Mouse (Mus musculus): Measurements from ENCODE around the gene Ninj1. TPM values are rescaled to one million over a fixed set of nuclear protein-coding genes. Genes with fewer than 3 reads are reported as not detected.

The Ninj1 gene
- polyA plus RNA-seq, 1 experiment = 78.6 TPM

DNA sequence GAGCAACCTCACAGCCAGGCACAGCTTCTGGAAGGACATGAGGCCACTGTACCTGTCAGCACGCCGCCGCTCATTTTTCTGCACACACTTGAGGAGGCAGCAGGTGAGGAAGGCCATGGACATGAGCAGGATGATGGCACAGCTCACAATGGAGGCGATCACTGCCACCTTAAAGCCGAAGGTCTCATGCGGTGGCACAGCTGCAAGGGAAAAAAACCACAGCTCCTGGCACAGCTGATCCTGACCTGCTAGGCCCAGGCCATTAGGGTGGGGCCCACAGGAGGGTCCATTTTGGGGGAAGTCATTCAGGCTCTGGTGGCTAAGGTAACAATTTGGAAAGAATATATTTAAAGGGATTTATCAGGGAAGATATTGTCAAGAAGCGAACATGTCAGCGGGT is 51.5 kb downstream of the Ninj1 start:
- no peak overlapping the region for H3ac ChIP-seq (ENCODE audit: control insufficient read depth, insufficient read length, low read depth)
- H3K27me3 ChIP-seq (ENCODE audit: control insufficient read depth, insufficient read depth, insufficient read length) = no peaks in the 10 kb centered on the region
- H3K79me3 ChIP-seq (ENCODE audit: low read depth) = no peaks in the 10 kb centered on the region
- no peak overlapping the region for H3K4me3 ChIP-seq (ENCODE audit: insufficient read depth, poor library complexity, severe bottlenecking)
- no peaks in the 10 kb centered on the region for H3K36me3 ChIP-seq (ENCODE audit: control insufficient read depth, insufficient read depth)
- TF ChIP-seq MAX (IDR thresholded peaks at IDR 0.05) = no peak
- TF ChIP-seq CEBPB (IDR thresholded peaks at IDR 0.05; ENCODE audit: low read depth) = no peak
- TF ChIP-seq MYOD1 (IDR thresholded peaks at IDR 0.05; ENCODE audit: control insufficient read depth, insufficient read length, low read depth) = no peak
- TF ChIP-seq USF1 (IDR thresholded peaks at IDR 0.05; ENCODE audit: low read depth) = no peak
- no peak for TF ChIP-seq MYOG (IDR thresholded peaks at IDR 0.05; ENCODE audit: control insufficient read depth, extremely low read depth, insufficient read length)
- no peak for TF ChIP-seq FOSL1 (IDR thresholded peaks at IDR 0.05; ENCODE audit: insufficient read depth, low read length, poor library complexity, severe bottlenecking)
- TF ChIP-seq CTCF (IDR thresholded peaks at IDR 0.05; ENCODE audit: control insufficient read depth, insufficient read depth, insufficient read length) = no peak
- no peaks in the 10 kb centered on the region for H3K79me2 ChIP-seq (ENCODE audit: control insufficient read depth, insufficient read depth)

DNA sequence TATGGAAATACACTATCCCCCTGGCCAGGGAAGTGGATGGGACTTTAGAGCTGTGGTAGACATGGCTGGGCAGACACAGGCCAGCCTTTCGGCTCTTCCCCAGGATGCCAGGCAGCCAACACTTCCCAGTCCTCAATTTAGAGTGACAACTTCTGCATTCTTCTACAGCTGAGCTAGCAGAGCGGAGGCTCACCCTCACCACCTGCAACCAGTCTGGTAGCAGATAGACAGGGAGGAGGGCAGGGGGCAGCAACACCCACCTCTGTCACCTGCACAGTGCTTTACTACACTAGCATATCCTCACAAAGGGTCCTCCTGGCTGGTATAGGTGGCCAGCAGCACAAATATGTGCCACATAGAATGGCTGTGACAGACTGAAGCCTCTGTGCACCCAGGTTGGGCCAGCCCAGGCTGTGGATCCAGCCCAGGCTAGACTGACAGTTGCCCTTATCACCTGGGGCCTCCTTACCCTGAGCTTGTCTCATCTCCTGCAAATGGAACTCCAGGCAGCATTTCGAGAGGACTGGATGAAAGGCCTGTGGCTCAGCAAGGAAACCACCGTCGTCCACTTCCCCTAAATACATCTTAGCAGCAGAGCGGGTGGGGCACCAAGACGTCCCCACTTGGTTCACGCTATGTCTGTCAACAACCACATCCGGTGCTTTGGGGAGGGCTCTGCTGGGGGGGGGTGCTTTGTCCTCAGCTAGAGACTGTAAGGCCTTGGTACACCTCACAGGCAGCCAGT is 55.2 kb downstream of the Ninj1 start:
- Histone ChIP-seq H3ac (ENCODE audit: control insufficient read depth, insufficient read length, low read depth) (no peak overlapping the region), H3K27me3 (ENCODE audit: control insufficient read depth, insufficient read depth, insufficient read length) (no peaks in the 10 kb centered on the region), H3K79me2 (ENCODE audit: control insufficient read depth, insufficient read depth) (no peaks in the 10 kb centered on the region), H3K4me3 (ENCODE audit: insufficient read depth, poor library complexity, severe bottlenecking) (no peak overlapping the region), H3K79me3 (ENCODE audit: low read depth) (no peaks in the 10 kb centered on the region), H3K36me3 (ENCODE audit: control insufficient read depth, insufficient read depth) (no peaks in the 10 kb centered on the region)
- TF ChIP-seq USF1 (IDR thresholded peaks at IDR 0.05; ENCODE audit: low read depth) (no peak), FOSL1 (IDR thresholded peaks at IDR 0.05; ENCODE audit: insufficient read depth, low read length, poor library complexity, severe bottlenecking) (no peak), MAX (IDR thresholded peaks at IDR 0.05) (no peak), CTCF (IDR thresholded peaks at IDR 0.05; ENCODE audit: control insufficient read depth, insufficient read depth, insufficient read length) (no peak), MYOD1 (IDR thresholded peaks at IDR 0.05; ENCODE audit: control insufficient read depth, insufficient read length, low read depth) (no peak), CEBPB (IDR thresholded peaks at IDR 0.05; ENCODE audit: low read depth) (no peak), MYOG (IDR thresholded peaks at IDR 0.05; ENCODE audit: control insufficient read depth, extremely low read depth, insufficient read length) (no peak)

DNA sequence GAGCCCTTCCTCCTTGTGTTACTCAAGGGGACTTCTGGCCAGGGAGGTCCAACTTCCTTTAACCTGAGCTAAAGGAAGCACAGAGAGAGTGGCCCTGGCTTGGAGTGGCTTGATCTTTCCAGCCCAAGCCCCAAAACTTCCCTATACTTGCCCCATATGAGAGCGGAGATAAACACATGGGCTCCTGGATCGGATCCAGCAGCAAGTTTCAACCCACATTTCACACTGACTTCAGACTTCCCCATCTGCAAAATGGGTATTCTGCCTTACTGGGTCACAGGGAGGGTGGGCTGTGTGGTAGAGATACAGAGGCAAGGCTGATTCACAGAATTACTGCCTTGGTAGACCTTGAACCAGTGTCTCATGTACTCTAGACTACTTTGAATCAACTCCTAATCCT is 56.2 kb downstream of the Ninj1 start:
- no peaks in the 10 kb centered on the region for H3K36me3 ChIP-seq (ENCODE audit: control insufficient read depth, insufficient read depth)
- H3K79me3 ChIP-seq (ENCODE audit: low read depth) = no peaks in the 10 kb centered on the region
- H3K4me3 ChIP-seq (ENCODE audit: insufficient read depth, poor library complexity, severe bottlenecking) = no peak overlapping the region
- H3K79me2 ChIP-seq (ENCODE audit: control insufficient read depth, insufficient read depth) = no peaks in the 10 kb centered on the region
- H3ac ChIP-seq (ENCODE audit: control insufficient read depth, insufficient read length, low read depth) = no peak overlapping the region
- no peaks in the 10 kb centered on the region for H3K27me3 ChIP-seq (ENCODE audit: control insufficient read depth, insufficient read depth, insufficient read length)
- no peak for TF ChIP-seq CTCF (IDR thresholded peaks at IDR 0.05; ENCODE audit: control insufficient read depth, insufficient read depth, insufficient read length)
- TF ChIP-seq MAX (IDR thresholded peaks at IDR 0.05) = no peak
- no peak for TF ChIP-seq MYOD1 (IDR thresholded peaks at IDR 0.05; ENCODE audit: control insufficient read depth, insufficient read length, low read depth)
- TF ChIP-seq USF1 (IDR thresholded peaks at IDR 0.05; ENCODE audit: low read depth) = no peak
- no peak for TF ChIP-seq MYOG (IDR thresholded peaks at IDR 0.05; ENCODE audit: control insufficient read depth, extremely low read depth, insufficient read length)
- TF ChIP-seq FOSL1 (IDR thresholded peaks at IDR 0.05; ENCODE audit: insufficient read depth, low read length, poor library complexity, severe bottlenecking) = no peak
- no peak for TF ChIP-seq CEBPB (IDR thresholded peaks at IDR 0.05; ENCODE audit: low read depth)

DNA sequence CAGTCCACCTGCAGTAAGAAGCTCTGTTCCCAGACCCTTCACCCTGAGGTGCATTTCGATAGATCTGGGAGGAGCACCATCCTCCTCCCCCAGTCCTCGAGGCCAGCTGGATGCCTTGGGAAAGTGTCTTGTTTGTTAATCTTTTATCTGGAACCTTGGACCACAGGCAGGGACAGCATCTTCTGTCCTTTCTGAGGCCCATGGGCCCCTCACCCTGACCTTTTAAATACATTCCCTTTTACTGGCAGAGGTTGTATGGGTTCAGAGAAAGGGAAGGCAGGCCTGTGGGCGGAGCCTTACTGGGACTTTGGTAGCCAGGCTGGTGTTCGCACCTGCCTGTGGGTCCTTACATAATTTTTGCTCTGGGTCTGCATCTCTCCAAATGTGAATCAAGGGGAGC is 58.0 kb downstream of the Ninj1 start:
- no peak for TF ChIP-seq FOSL1 (IDR thresholded peaks at IDR 0.05; ENCODE audit: insufficient read depth, low read length, poor library complexity, severe bottlenecking)
- no peak for TF ChIP-seq MYOG (IDR thresholded peaks at IDR 0.05; ENCODE audit: control insufficient read depth, extremely low read depth, insufficient read length)
- no peak for TF ChIP-seq CTCF (IDR thresholded peaks at IDR 0.05; ENCODE audit: control insufficient read depth, insufficient read depth, insufficient read length)
- TF ChIP-seq CEBPB (IDR thresholded peaks at IDR 0.05; ENCODE audit: low read depth) = no peak
- no peak for TF ChIP-seq MAX (IDR thresholded peaks at IDR 0.05)
- TF ChIP-seq MYOD1 (IDR thresholded peaks at IDR 0.05; ENCODE audit: control insufficient read depth, insufficient read length, low read depth) = no peak
- TF ChIP-seq USF1 (IDR thresholded peaks at IDR 0.05; ENCODE audit: low read depth) = no peak
- Histone ChIP-seq H3K36me3 (ENCODE audit: control insufficient read depth, insufficient read depth) (no peaks in the 10 kb centered on the region), H3K79me2 (ENCODE audit: control insufficient read depth, insufficient read depth) (no peaks in the 10 kb centered on the region), H3K4me3 (ENCODE audit: insufficient read depth, poor library complexity, severe bottlenecking) (no peak overlapping the region), H3K27me3 (ENCODE audit: control insufficient read depth, insufficient read depth, insufficient read length) (no peaks in the 10 kb centered on the region), H3ac (ENCODE audit: control insufficient read depth, insufficient read length, low read depth) (no peak overlapping the region), H3K79me3 (ENCODE audit: low read depth) (no peaks in the 10 kb centered on the region)

Other genes with a start within 250 kb of the Ninj1 start
- gene Fam120a, start 219.5 kb upstream of the Ninj1 start, polyA plus RNA-seq (2012; fragmentation: generic; extraction: Trizol) = 73.5 TPM
- gene Wnk2, start 39.5 kb upstream of the Ninj1 start, polyA plus RNA-seq (2012; fragmentation: generic; extraction: Trizol) = not detected
- gene Card19, start 28.6 kb downstream of the Ninj1 start, polyA plus RNA-seq (2012; fragmentation: generic; extraction: Trizol) = 159 TPM
- gene Susd3, start 61.2 kb downstream of the Ninj1 start, polyA plus RNA-seq (2012; fragmentation: generic; extraction: Trizol) = 0.25 TPM
- 44.8 TPM for gene Fgd3, start 132.8 kb downstream of the Ninj1 start, polyA plus RNA-seq (2012; fragmentation: generic; extraction: Trizol)
- gene Bicd2, start 154.1 kb downstream of the Ninj1 start, polyA plus RNA-seq (2012; fragmentation: generic; extraction: Trizol) = 42.9 TPM
- 5.4 TPM for gene Ippk, start 233.8 kb downstream of the Ninj1 start, polyA plus RNA-seq (2012; fragmentation: generic; extraction: Trizol)

Data from C2C12 (cell line).